Mouse (Mus musculus): ENCODE measurements at regions not wholly inside any gene's neighbourhood (a gene's known extent, or its start where the extent isn't known, plus 50 kb on each side); places are given as distances from the start of the nearest gene placed in this dataset.

- H3K9me3 ChIP-seq, result no peaks in the 10 kb centered on the region
- H3K4me2 ChIP-seq, result no peak overlapping the region
- WGBS, result 63% methylated on average over 2 of the region's 2 CpGs
- H3K27me3 ChIP-seq, result no peaks in the 10 kb centered on the region
- 0 out of 2 replicates have a peak, but pooled peaks cover 5% of the 10 kb centered on the region for H3K4me1 ChIP-seq
- no peak overlapping the region for H3K4me3 ChIP-seq
- H3K9ac ChIP-seq, result no peak overlapping the region
- no peak overlapping the region for H3K27ac ChIP-seq
- no peak for ATAC-seq (ENCODE audit: insufficient number of reproducible peaks, insufficient read depth, low FRiP score, low TSS enrichment, low read depth)
- no peaks in the 10 kb centered on the region for H3K36me3 ChIP-seq
Measured at GRCm38 (mm10) chr4:81671986-81672385, 229.4 kb upstream of the Mpdz start.

DNA sequence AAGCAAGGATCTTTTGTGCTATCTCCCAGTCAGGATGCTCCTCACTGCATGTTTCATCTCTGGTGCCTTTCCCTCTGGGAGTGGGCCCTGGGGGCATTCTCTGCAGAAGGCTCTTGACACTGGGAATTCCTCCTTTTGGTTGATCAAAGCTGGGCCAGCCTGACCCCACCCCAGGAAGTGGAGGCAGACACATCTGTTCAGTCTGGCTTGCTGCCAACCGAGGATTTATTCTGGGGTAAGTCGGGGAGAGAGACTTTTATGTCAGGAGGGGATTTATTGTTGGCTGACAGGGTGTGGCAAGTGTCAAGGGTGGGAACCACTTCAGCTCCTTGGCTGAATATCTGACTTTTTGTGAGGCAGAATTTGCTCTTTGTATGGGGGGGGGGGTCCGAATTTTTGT, 226.6 kb upstream of the Mpdz start:
- Histone ChIP-seq H3K36me3 (no peaks in the 10 kb centered on the region), H3K4me3 (no peak overlapping the region), H3K9ac (no peak overlapping the region), H3K4me2 (no peak overlapping the region), H3K27me3 (no peaks in the 10 kb centered on the region), H3K4me1 (0 out of 2 replicates have a peak, but pooled peaks cover 5% of the 10 kb centered on the region), H3K9me3 (no peaks in the 10 kb centered on the region), H3K27ac (no peak overlapping the region)
- ATAC-seq (ENCODE audit: insufficient number of reproducible peaks, insufficient read depth, low FRiP score, low TSS enrichment, low read depth), result no peak
- WGBS, result 22% methylated on average over 3 of the region's 3 CpGs

GRCm38 (mm10) chr4:81661096-81661495, 218.5 kb upstream of the Mpdz start:
- no peaks in the 10 kb centered on the region for H3K36me3 ChIP-seq
- H3K27me3 ChIP-seq, result no peaks in the 10 kb centered on the region
- H3K4me1 ChIP-seq, result no peaks in the 10 kb centered on the region
- no peak overlapping the region for H3K9ac ChIP-seq
- H3K27ac ChIP-seq, result no peak overlapping the region
- no peak overlapping the region for H3K4me3 ChIP-seq
- no peak for ATAC-seq (ENCODE audit: insufficient number of reproducible peaks, insufficient read depth, low FRiP score, low TSS enrichment, low read depth)
- H3K4me2 ChIP-seq, result no peak overlapping the region
- peaks cover 3% of the 10 kb centered on the region; the same call in 1 of the 2 replicates for H3K9me3 ChIP-seq

DNA sequence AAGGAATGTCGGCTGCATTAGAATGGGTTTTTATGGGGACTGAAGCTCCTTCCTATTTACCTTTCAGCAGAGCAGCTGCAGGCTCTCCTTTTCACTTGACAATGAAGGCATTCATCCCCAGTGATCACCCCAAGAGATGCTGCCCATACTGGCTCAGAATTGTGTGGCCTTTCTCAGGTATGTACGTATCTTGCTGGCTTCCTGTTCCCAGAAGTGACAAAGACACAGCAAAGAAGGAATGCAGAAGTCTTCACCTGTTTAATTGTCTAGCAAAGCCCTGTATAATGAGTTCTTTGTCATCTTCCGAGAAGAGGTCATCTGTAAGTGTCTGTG, 185.8 kb upstream of the Mpdz start:
- Histone ChIP-seq H3K9ac (no peak overlapping the region), H3K4me3 (no peak overlapping the region), H3K27me3 (no peaks in the 10 kb centered on the region), H3K27ac (no peak overlapping the region), H3K4me1 (peaks cover 19% of the 10 kb centered on the region), H3K9me3 (no peaks in the 10 kb centered on the region), H3K36me3 (no peaks in the 10 kb centered on the region), H3K4me2 (no peak overlapping the region)
- ATAC-seq (ENCODE audit: insufficient number of reproducible peaks, insufficient read depth, low FRiP score, low TSS enrichment, low read depth), result no peak
- WGBS, result 61% methylated on average over 3 of the region's 3 CpGs

- no peak overlapping the region for H3K4me2 ChIP-seq
- H3K9ac ChIP-seq, result no peak overlapping the region
- no peak for ATAC-seq (ENCODE audit: insufficient number of reproducible peaks, insufficient read depth, low FRiP score, low TSS enrichment, low read depth)
- H3K4me3 ChIP-seq, result no peak overlapping the region
- H3K4me1 ChIP-seq, result peaks cover 19% of the 10 kb centered on the region
- WGBS, result 62% methylated on average over 12 of the region's 12 CpGs
- no peaks in the 10 kb centered on the region for H3K36me3 ChIP-seq
- H3K9me3 ChIP-seq, result no peaks in the 10 kb centered on the region
- no peak overlapping the region; the same call in 1 of the 2 replicates for H3K27ac ChIP-seq
- no peaks in the 10 kb centered on the region for H3K27me3 ChIP-seq
Measured at GRCm38 (mm10) chr4:81627714-81628495, 185.3 kb upstream of the Mpdz start.

DNA sequence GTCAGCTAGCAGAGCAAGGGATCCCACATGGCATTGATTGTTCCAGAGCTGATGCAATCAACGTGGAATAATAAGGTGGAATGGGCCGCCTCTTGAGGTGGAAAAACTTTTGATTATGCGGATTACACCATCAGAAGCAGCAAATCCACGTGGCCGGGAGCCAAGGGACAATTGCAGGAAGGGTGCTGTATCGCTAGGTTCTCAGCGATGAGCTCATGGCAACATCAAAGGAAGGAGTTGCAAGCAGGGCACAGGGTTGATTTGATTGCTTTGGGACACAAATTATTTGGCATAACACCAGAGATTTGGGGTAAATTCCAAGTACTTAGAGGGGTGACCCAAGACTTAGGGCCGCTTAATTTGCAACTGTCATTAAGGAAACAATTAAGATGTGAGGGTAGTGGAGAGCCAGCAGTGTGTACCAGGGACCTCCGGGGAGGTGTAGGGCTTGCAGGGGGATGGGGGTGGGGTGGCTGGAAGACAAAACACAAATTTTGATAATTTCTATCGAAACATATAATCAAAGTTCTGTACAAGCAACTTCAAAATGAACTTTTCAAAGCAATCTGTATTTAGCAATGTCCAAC, 182.8 kb upstream of the Mpdz start:
- H3K27me3 ChIP-seq, result no peaks in the 10 kb centered on the region
- H3K9me3 ChIP-seq, result no peaks in the 10 kb centered on the region
- H3K9ac ChIP-seq, result no peak overlapping the region
- WGBS, result 43% methylated on average over 10 of the region's 10 CpGs
- ATAC-seq (ENCODE audit: insufficient number of reproducible peaks, insufficient read depth, low FRiP score, low TSS enrichment, low read depth), result no peak
- H3K27ac ChIP-seq, result no peak overlapping the region
- H3K4me1 ChIP-seq, result peaks cover 19% of the 10 kb centered on the region
- no peaks in the 10 kb centered on the region for H3K36me3 ChIP-seq
- no peak overlapping the region for H3K4me3 ChIP-seq
- H3K4me2 ChIP-seq, result no peak overlapping the region

- Histone ChIP-seq H3K36me3 (no peaks in the 10 kb centered on the region), H3K9ac (no peak overlapping the region), H3K27me3 (no peaks in the 10 kb centered on the region), H3K4me1 (peaks cover 19% of the 10 kb centered on the region), H3K27ac (no peak overlapping the region), H3K9me3 (no peaks in the 10 kb centered on the region), H3K4me3 (no peak overlapping the region), H3K4me2 (no peak overlapping the region)
- 74% methylated on average over 4 of the region's 4 CpGs for WGBS
- no peak for ATAC-seq (ENCODE audit: insufficient number of reproducible peaks, insufficient read depth, low FRiP score, low TSS enrichment, low read depth)
Measured at GRCm38 (mm10) chr4:81624111-81624510, 181.5 kb upstream of the Mpdz start.

DNA sequence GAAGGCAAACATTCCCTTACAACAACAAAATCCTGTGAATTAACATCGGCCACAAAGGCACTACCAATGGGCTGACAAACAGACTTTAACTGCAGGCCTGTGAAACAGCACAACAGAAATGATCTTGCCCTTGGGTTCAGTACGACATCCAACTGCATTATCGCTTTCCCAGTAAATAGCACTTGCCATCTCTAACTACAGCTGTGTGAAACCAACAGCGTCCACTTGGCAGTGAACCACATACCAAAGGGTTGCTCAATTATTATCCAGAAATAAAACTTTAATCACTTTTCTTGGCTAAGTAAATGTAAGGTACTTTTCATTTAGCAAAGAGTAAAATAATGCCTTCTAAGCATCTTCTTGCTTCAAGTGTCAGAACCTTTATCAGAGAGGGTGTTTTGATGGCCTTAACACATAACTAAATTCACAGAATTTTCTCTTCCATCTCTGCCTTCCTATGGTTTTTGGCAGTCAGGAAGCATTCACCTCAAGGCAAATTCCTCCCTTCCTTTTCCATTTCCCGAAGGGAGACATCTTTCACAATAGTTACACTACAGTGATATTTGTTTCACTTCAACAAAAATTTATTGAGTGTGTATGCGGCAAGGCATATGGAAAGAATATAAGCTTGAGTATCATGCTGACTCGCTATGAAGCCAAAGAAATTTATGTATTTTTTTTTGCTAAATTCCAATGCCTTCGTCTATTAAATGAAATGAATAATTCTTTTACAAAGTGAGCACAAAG, 178.9 kb upstream of the Mpdz start:
- Histone ChIP-seq H3K36me3 (no peaks in the 10 kb centered on the region), H3K4me3 (no peak overlapping the region), H3K4me1 (peaks cover 5% of the 10 kb centered on the region), H3K9me3 (no peaks in the 10 kb centered on the region), H3K27me3 (no peaks in the 10 kb centered on the region), H3K9ac (no peak overlapping the region), H3K27ac (no peak overlapping the region), H3K4me2 (no peak overlapping the region)
- WGBS, result 70% methylated on average over 8 of the region's 8 CpGs
- ATAC-seq (ENCODE audit: insufficient number of reproducible peaks, insufficient read depth, low FRiP score, low TSS enrichment, low read depth), result no peak

DNA sequence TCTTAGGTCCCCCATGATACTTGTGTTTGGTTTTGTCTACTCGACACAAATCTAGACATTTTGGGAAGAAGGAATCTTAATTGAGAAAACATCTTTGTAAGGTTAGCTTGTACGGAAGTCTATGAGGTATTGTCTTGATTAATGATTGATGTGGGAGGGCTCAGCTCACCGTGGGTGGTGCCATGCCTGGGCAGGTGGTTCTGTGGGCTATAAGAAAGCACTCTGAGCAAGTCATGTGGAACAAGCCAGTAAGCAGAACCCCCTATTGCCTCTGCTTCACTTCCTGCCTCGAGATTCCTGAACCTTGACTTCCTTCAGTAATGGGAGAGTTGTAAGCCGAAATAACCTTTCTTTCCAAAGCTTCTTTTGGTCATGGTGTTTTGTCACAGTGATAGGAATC, 174.6 kb upstream of the Mpdz start:
- H3K27ac ChIP-seq, result no peak overlapping the region
- no peaks in the 10 kb centered on the region for H3K36me3 ChIP-seq
- H3K9me3 ChIP-seq, result no peaks in the 10 kb centered on the region
- H3K4me2 ChIP-seq, result no peak overlapping the region
- no peak for ATAC-seq (ENCODE audit: insufficient number of reproducible peaks, insufficient read depth, low FRiP score, low TSS enrichment, low read depth)
- no peak overlapping the region for H3K9ac ChIP-seq
- WGBS, result 53% methylated on average over 5 of the region's 5 CpGs
- no peaks in the 10 kb centered on the region for H3K27me3 ChIP-seq
- no peak overlapping the region for H3K4me3 ChIP-seq
- no peaks in the 10 kb centered on the region for H3K4me1 ChIP-seq

DNA sequence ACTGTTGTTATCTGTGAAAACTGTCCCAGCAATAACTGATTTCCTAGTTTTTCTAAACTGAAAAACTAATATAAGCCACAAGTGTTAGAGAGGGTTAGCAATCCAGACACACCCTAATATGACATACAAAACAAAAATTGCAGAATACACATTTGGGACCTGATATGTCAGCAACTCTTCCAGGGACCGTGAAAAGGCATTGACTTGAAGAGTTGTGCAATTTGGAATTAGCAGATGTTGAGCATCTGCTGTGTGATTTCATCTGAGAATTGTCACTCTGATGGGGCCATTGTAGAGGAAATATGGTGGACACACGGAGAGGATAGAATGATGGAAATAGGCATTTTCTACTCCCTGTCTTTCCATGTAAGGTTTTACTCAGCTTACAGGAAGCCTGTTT, 168.6 kb upstream of the Mpdz start:
- Histone ChIP-seq H3K27me3 (no peaks in the 10 kb centered on the region), H3K4me1 (no peaks in the 10 kb centered on the region), H3K9me3 (no peaks in the 10 kb centered on the region), H3K4me3 (no peak overlapping the region), H3K4me2 (no peak overlapping the region), H3K36me3 (no peaks in the 10 kb centered on the region), H3K9ac (no peak overlapping the region), H3K27ac (no peak overlapping the region)
- no peak for ATAC-seq (ENCODE audit: insufficient number of reproducible peaks, insufficient read depth, low FRiP score, low TSS enrichment, low read depth)
- WGBS, result 56% methylated on average over 2 of the region's 2 CpGs

DNA sequence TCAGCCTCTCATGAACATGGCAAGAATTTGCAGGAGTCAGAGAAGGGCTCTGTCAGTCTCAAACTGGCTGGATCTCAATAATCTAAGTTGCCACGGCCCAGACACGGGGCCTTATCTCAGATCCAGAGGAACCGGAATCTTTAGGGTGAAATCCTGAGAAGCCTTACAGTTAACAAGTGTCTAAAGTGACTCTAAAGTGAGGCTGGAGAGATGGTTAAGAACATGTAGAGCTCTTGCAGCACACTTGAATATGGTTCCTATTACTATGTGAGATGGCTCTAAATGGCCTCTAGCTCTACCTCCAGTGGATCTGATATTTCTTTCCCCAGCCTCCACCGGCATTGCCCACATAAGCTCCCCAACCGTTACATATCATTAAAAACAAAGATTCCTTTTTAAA, 157.8 kb upstream of the Mpdz start:
- Histone ChIP-seq H3K4me2 (no peak overlapping the region), H3K36me3 (no peaks in the 10 kb centered on the region), H3K4me1 (no peaks in the 10 kb centered on the region), H3K27me3 (no peaks in the 10 kb centered on the region), H3K9me3 (no peaks in the 10 kb centered on the region), H3K27ac (no peak overlapping the region), H3K9ac (no peak overlapping the region), H3K4me3 (no peak overlapping the region)
- no peak for ATAC-seq (ENCODE audit: insufficient number of reproducible peaks, insufficient read depth, low FRiP score, low TSS enrichment, low read depth)
- 82% methylated on average over 5 of the region's 5 CpGs for WGBS

- no peak overlapping the region for H3K9ac ChIP-seq
- H3K4me2 ChIP-seq, result no peak overlapping the region
- ATAC-seq (ENCODE audit: insufficient number of reproducible peaks, insufficient read depth, low FRiP score, low TSS enrichment, low read depth), result no peak
- H3K36me3 ChIP-seq, result no peaks in the 10 kb centered on the region
- H3K27me3 ChIP-seq, result no peaks in the 10 kb centered on the region
- H3K4me3 ChIP-seq, result no peak overlapping the region
- WGBS, result 65% methylated on average over 4 of the region's 4 CpGs
- H3K4me1 ChIP-seq, result no peaks in the 10 kb centered on the region; the same call in 1 of the 2 replicates
- H3K9me3 ChIP-seq, result no peaks in the 10 kb centered on the region
- H3K27ac ChIP-seq, result no peak overlapping the region
Measured at GRCm38 (mm10) chr4:81597390-81597789, 154.8 kb upstream of the Mpdz start.
